Mouse (Mus musculus): ENCODE measurements around the gene Slc26a9. TPM values are rescaled to one million over a fixed set of nuclear protein-coding genes. Genes with fewer than 3 reads are reported as not detected.

The Slc26a9 gene
- polyA plus RNA-seq, 1 experiment from 2014 or later, result 0.09 TPM

- H3K27me3 ChIP-seq (replicated peaks), result no peaks in the 10 kb centered on the region
- no peak overlapping the region for H3K9ac ChIP-seq (replicated peaks)
- H3K4me3 ChIP-seq (replicated peaks), result no peak overlapping the region
- no peaks in the 10 kb centered on the region for H3K9me3 ChIP-seq (replicated peaks)
- no peaks in the 10 kb centered on the region for H3K4me1 ChIP-seq
- WGBS, result 70% methylated on average over 9 of the region's 9 CpGs
- H3K27ac ChIP-seq (replicated peaks), result no peak overlapping the region
- no peak overlapping the region for H3K4me2 ChIP-seq
- ATAC-seq (ENCODE audit: low FRiP score), result no peak
- H3K36me3 ChIP-seq, result no peaks in the 10 kb centered on the region
Measured at GRCm38 (mm10) chr1:131759667-131760427, 16.0 kb downstream of the Slc26a9 start.

GRCm38 (mm10) chr1:131760428-131760820 lies 16.6 kb downstream of the Slc26a9 start:
- Histone ChIP-seq H3K9me3 (replicated peaks) (no peaks in the 10 kb centered on the region), H3K27ac (replicated peaks) (no peak overlapping the region), H3K27me3 (replicated peaks) (no peaks in the 10 kb centered on the region), H3K4me2 (no peak overlapping the region), H3K36me3 (no peaks in the 10 kb centered on the region), H3K4me1 (peaks cover 3% of the 10 kb centered on the region; the same call in 1 of the 2 replicates), H3K9ac (replicated peaks) (no peak overlapping the region), H3K4me3 (replicated peaks) (no peak overlapping the region)
- WGBS, result 91% methylated on average over 3 of the region's 3 CpGs
- ATAC-seq (ENCODE audit: low FRiP score), result no peak

- ATAC-seq (ENCODE audit: low FRiP score), result no peak
- Histone ChIP-seq H3K4me2 (no peak overlapping the region), H3K27ac (replicated peaks) (no peak overlapping the region), H3K27me3 (replicated peaks) (no peaks in the 10 kb centered on the region), H3K4me1 (peaks cover 7% of the 10 kb centered on the region; the same call in 1 of the 2 replicates), H3K36me3 (no peaks in the 10 kb centered on the region), H3K4me3 (replicated peaks) (no peak overlapping the region), H3K9ac (replicated peaks) (no peak overlapping the region), H3K9me3 (replicated peaks) (no peaks in the 10 kb centered on the region)
- 88% methylated on average over 13 of the region's 13 CpGs for WGBS
Measured at GRCm38 (mm10) chr1:131761079-131761831, 17.4 kb downstream of the Slc26a9 start.

GRCm38 (mm10) chr1:131763683-131764082 lies 19.9 kb downstream of the Slc26a9 start:
- no peaks in the 10 kb centered on the region for H3K36me3 ChIP-seq
- H3K27ac ChIP-seq (replicated peaks), result no peak overlapping the region
- WGBS, result 58% methylated on average over 9 of the region's 9 CpGs
- peaks cover 7% of the 10 kb centered on the region; the same call in 1 of the 2 replicates for H3K4me1 ChIP-seq
- H3K4me3 ChIP-seq (replicated peaks), result no peak overlapping the region
- H3K4me2 ChIP-seq, result no peak overlapping the region
- ATAC-seq (ENCODE audit: low FRiP score), result no peak
- H3K9me3 ChIP-seq (replicated peaks), result no peaks in the 10 kb centered on the region
- H3K9ac ChIP-seq (replicated peaks), result no peak overlapping the region
- H3K27me3 ChIP-seq (replicated peaks), result no peaks in the 10 kb centered on the region

GRCm38 (mm10) chr1:131764581-131765338 lies 20.9 kb downstream of the Slc26a9 start:
- no peak overlapping the region for H3K9ac ChIP-seq (replicated peaks)
- H3K4me2 ChIP-seq, result no peak overlapping the region
- ATAC-seq (ENCODE audit: low FRiP score), result no peak
- H3K4me1 ChIP-seq, result peaks cover 7% of the 10 kb centered on the region; the same call in 1 of the 2 replicates
- no peak overlapping the region for H3K4me3 ChIP-seq (replicated peaks)
- H3K9me3 ChIP-seq (replicated peaks), result no peaks in the 10 kb centered on the region
- WGBS, result 69% methylated on average over 8 of the region's 8 CpGs
- no peaks in the 10 kb centered on the region for H3K36me3 ChIP-seq
- H3K27me3 ChIP-seq (replicated peaks), result no peaks in the 10 kb centered on the region
- no peak overlapping the region for H3K27ac ChIP-seq (replicated peaks)

- Histone ChIP-seq H3K4me3 (replicated peaks) (no peak overlapping the region), H3K4me1 (peaks cover 7% of the 10 kb centered on the region; the same call in 1 of the 2 replicates), H3K36me3 (no peaks in the 10 kb centered on the region), H3K4me2 (peak overlapping the region; percentile 35), H3K27ac (replicated peaks) (no peak overlapping the region), H3K9me3 (replicated peaks) (no peaks in the 10 kb centered on the region), H3K27me3 (replicated peaks) (no peaks in the 10 kb centered on the region), H3K9ac (replicated peaks) (no peak overlapping the region)
- ATAC-seq (ENCODE audit: low FRiP score), result no peak
- 15% methylated on average over 11 of the region's 11 CpGs for WGBS
Measured at GRCm38 (mm10) chr1:131765357-131766001, 21.7 kb downstream of the Slc26a9 start.

- Histone ChIP-seq H3K9ac (replicated peaks) (no peak overlapping the region), H3K9me3 (replicated peaks) (no peaks in the 10 kb centered on the region), H3K27me3 (replicated peaks) (no peaks in the 10 kb centered on the region), H3K4me2 (no peak overlapping the region), H3K36me3 (no peaks in the 10 kb centered on the region), H3K4me1 (peaks cover 7% of the 10 kb centered on the region; the same call in 1 of the 2 replicates), H3K27ac (replicated peaks) (no peak overlapping the region), H3K4me3 (replicated peaks) (no peak overlapping the region)
- ATAC-seq (ENCODE audit: low FRiP score), result no peak
- 80% methylated on average over 3 of the region's 3 CpGs for WGBS
Measured at GRCm38 (mm10) chr1:131769296-131769695, 25.5 kb downstream of the Slc26a9 start.

- Histone ChIP-seq H3K9ac (replicated peaks) (no peak overlapping the region), H3K4me2 (no peak overlapping the region), H3K4me1 (peaks cover 2% of the 10 kb centered on the region; the same call in 1 of the 2 replicates), H3K27ac (replicated peaks) (no peak overlapping the region), H3K36me3 (no peaks in the 10 kb centered on the region), H3K4me3 (replicated peaks) (no peak overlapping the region), H3K9me3 (replicated peaks) (no peaks in the 10 kb centered on the region), H3K27me3 (replicated peaks) (no peaks in the 10 kb centered on the region)
- WGBS, result 50% methylated on average over 4 of the region's 4 CpGs
- no peak for ATAC-seq (ENCODE audit: low FRiP score)
Measured at GRCm38 (mm10) chr1:131770656-131771055, 26.8 kb downstream of the Slc26a9 start.

GRCm38 (mm10) chr1:131771440-131771839 lies 27.6 kb downstream of the Slc26a9 start:
- H3K27ac ChIP-seq (replicated peaks), result no peak overlapping the region
- H3K4me3 ChIP-seq (replicated peaks), result no peak overlapping the region
- no peaks in the 10 kb centered on the region for H3K4me1 ChIP-seq
- no peaks in the 10 kb centered on the region for H3K9me3 ChIP-seq (replicated peaks)
- no peaks in the 10 kb centered on the region for H3K36me3 ChIP-seq
- no peak for ATAC-seq (ENCODE audit: low FRiP score)
- H3K4me2 ChIP-seq, result no peak overlapping the region
- no peaks in the 10 kb centered on the region for H3K27me3 ChIP-seq (replicated peaks)
- H3K9ac ChIP-seq (replicated peaks), result no peak overlapping the region

- no peak for ATAC-seq (ENCODE audit: low FRiP score)
- Histone ChIP-seq H3K27me3 (replicated peaks) (no peaks in the 10 kb centered on the region), H3K9ac (replicated peaks) (no peak overlapping the region), H3K27ac (replicated peaks) (no peak overlapping the region), H3K4me1 (peaks cover 11% of the 10 kb centered on the region), H3K4me2 (no peak overlapping the region), H3K4me3 (replicated peaks) (no peak overlapping the region), H3K9me3 (replicated peaks) (no peaks in the 10 kb centered on the region), H3K36me3 (no peaks in the 10 kb centered on the region)
- 16% methylated on average over 3 of the region's 3 CpGs for WGBS
Measured at GRCm38 (mm10) chr1:131794591-131794990, 50.8 kb downstream of the Slc26a9 start.

GRCm38 (mm10) chr1:131795171-131795570 lies 51.3 kb downstream of the Slc26a9 start:
- no peaks in the 10 kb centered on the region for H3K36me3 ChIP-seq
- no peaks in the 10 kb centered on the region for H3K27me3 ChIP-seq (replicated peaks)
- no peak overlapping the region for H3K27ac ChIP-seq (replicated peaks)
- 87% methylated on average over 3 of the region's 3 CpGs for WGBS
- peaks cover 11% of the 10 kb centered on the region for H3K4me1 ChIP-seq
- H3K4me2 ChIP-seq, result no peak overlapping the region
- no peak overlapping the region for H3K9ac ChIP-seq (replicated peaks)
- no peak for ATAC-seq (ENCODE audit: low FRiP score)
- no peaks in the 10 kb centered on the region for H3K9me3 ChIP-seq (replicated peaks)
- H3K4me3 ChIP-seq (replicated peaks), result no peak overlapping the region

Data from neural tube, embryonic 15.5 days (tissue).